Mouse (Mus musculus): Measurements from ENCODE around the gene Dnaja1. TPM values are rescaled to one million over a fixed set of nuclear protein-coding genes. Genes with fewer than 3 reads are reported as not detected.

Gene Dnaja1
- 100 to 1,000 TPM; 287 to 463 TPM for total RNA-seq (2021)
- long read RNA-seq, experiment 1, full-length matches to known transcripts, result 567 of 644 reads
- long read RNA-seq, experiment 1, partial matches to known transcripts, result 63 of 644 reads
- long read RNA-seq, experiment 1, other reads (novel, unspliced or antisense), result 14 of 644 reads
- long read RNA-seq, experiment 2, full-length matches to known transcripts, result 113 of 122 reads
- long read RNA-seq, experiment 2, partial matches to known transcripts, result 5 of 122 reads
- long read RNA-seq, experiment 2, other reads (novel, unspliced or antisense), result 4 of 122 reads

- DNase-seq, result peak; percentile 98 to 99
Observed at GRCm38 (mm10) chr4:40722011-40722666, at the start of gene Dnaja1. Gene Dnaja1, plus strand, starts transcription at chr4:40722150.

DNA sequence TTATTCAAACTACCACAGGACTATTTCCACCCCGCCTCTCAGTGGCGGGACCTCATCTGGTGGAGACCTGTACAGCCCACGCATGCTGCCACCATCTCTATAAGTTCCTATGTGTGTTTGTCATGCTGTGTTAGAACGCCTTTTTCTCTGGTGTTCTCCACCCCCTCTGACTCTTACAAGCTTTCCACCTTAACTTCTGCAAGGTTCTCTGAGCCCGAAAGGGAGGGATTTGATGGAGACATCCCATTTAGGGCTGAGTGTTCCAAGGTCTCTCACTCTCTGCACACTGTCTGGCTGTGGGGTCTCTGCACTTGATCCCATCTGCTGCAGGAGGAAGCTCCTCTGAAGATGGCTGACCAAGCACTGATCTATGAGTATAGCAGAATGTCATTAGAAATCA, 48.4 kb upstream of the Dnaja1 start:
- no peak for DNase-seq

DNA sequence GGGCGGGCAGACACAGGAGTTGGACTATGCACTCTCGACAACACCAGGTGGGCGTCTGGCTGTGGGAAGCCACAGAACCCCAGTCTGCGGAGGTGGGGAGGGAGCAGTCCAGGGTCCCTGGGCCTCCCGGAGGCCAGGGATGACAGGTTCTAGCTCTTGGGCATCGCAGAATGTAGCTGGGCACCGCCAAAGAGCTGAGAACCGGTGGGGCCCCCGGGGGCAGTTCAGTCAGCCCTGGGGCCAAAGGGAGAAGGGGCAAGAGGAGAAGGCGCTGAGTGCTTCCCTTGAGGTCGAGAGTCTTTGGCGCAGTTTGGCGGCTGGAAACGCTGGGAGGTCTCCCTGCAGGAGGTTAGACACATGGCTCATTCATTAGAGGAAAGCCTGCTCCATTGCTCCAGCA, 45.6 kb upstream of the Dnaja1 start:
- DNase-seq, result no peak

GRCm38 (mm10) chr4:40677132-40677531, 44.8 kb upstream of the Dnaja1 start:
- no peak for DNase-seq

GRCm38 (mm10) chr4:40680250-40680860, 41.6 kb upstream of the Dnaja1 start:
- DNase-seq, result peak; percentile 32 to 48

DNA sequence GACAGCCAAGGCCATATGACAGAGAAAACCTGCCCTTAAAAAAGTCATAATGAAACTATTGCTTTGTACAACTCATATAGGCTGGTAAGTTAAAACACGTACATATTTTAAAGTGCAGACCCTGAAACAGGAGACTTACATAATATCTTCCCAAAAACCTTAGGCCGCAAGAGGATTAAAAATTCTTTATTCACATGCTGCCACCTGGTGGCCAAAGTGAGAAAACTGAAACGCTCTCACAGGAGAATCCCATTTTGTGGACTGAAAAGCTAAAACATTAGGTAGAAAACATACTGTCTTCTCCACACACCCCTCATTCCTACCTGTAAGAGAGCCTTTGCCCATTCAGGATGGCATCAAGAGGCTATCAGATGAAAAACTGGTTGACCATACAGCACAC, 40.0 kb upstream of the Dnaja1 start:
- peak; percentile 54 to 62 for DNase-seq

DNA sequence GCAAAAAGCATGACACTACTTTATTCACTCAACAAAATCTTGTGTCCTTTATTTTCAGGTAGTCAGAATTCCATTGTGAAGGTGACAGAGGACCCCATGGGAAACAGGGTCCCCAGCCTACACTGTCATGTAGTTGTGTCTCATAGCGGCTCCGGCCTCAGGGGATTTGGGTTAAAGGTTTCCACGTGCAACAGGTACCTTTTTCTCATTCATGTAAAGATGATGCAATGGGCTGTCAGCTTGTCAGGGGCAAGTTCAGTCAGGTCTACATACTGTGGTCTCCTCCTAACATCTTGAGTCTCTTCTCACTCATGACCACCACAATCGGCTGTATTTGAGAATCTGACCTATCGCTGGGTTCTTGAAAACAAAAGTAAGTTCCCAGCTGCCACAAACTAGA, 39.6 kb upstream of the Dnaja1 start:
- DNase-seq, result no peak

GRCm38 (mm10) chr4:40683306-40683705, 38.6 kb upstream of the Dnaja1 start:
- no peak for DNase-seq

DNA sequence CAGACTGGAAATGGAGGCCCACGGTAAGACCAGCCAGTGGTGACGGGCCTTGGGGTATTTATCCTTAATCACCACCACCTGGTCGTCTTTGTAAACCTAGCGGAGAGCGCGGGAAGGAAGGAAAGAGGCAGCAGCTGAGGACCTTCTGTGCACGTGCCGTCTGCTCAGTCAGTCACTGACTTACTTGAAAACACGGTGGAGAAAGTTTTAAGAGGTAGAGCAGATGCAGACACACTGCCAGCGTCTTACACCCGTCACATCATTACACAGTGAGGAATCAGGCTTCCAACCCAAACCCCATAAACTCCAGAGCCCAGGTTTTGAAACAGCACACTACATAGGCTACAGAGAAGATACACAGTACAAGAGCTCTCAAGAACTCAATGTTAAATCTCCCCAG, 30.9 kb upstream of the Dnaja1 start:
- DNase-seq, result no peak

DNA sequence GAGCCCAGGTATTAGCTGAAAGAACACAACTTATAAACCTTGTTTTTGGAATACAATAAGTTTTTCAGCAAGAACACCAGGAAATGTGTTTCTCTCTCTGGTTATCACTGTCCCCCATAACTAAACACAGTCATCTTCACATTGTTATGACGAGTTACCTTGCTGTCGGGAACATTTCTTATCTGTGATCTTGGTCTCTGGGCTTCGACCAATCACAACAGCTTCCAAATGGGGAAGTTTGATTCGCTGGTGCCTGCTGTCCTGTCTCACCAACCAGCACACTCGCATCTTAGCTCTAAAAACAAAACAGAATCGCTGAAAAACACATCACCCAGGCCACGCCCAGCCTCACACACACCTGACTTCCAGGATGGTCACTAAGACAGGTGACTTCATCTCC, 24.9 kb upstream of the Dnaja1 start:
- no peak for DNase-seq

DNA sequence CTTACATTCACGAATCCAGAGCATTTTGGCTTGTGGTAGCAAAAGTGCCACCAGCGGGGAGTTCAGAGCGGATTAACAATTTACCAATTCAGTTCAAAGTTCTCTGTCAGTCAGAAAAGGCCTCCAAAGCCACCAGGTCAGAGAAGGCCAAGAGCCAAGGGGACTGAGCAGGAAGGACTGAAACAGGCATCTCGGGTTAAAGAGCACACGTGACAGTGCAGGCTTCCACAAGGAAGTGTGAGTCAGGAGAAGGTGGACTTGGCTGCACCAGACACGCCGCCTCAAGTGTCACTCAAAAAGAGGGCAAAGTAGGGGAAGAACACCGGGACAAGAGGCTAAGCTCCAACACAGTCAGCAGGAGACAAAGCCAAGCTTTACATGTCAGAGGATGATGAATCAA, 21.7 kb upstream of the Dnaja1 start:
- peak; percentile 44 to 55 for DNase-seq

DNA sequence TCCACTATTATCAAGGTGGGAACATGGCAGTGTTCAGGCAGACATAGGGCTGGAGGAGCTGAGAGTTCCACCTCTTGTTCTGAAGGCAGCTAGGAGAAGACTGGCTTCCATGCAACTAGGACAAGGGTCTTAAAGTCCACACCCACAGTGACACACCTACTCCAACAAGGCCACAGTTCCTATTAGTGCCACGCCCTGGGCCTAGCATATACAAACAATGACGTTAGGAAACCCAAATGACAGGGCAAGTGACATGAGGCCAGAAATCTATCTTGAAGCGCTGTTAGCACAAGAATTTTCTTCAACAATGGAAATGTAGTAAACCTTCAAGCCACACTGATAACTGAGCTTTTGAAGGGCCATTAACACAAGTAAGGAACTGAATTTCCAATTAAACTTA, 20.2 kb upstream of the Dnaja1 start:
- DNase-seq, result no peak

DNA sequence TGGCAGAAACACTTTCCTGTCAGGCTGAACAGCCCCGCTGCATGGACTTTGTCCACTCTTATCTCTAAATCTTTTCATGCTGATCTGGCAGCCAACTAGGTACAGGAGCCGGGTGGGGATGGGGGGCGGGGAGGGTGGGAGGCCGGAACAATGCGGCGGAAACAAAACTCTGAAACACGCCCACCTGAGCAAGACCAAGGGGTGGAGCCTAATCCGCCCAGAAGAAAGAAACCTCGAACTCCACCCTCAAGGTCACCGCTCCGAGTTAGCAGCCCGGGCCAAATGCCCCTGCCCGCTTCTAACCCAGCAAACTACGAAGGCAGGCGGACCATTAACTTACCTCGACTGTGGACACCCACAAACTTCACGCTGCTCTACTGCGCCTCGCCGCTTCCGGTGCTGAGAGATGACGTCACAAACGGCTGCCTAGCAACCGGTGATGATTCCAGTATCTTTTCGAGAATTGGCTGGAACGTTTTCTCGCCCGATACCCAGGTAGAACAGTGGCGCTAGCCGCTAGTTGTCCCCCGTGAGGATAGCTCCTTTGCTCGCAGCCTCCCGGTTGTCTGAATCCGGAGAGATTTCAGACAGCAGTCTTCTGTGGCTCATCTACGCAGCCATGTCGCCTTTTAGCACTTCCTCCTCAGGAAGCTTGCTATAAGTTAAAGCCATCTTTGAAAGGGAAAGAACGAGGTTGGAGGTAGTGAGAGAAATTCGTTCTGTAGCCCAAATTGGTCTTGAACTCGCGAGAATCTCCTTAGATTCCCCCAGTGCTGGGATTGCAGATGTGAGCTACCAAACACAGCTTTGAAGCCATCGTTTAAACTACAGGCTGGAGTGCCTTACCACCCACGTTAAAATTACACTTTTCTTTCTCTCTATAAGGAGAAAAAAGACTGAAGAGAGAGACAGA, 18.9 kb upstream of the Dnaja1 start, which contains the start of gene Aptx:
Gene Aptx (minus strand): TSS at position 398 of the 913 bp plus-strand sequence.
- peak; percentile 95 for DNase-seq

GRCm38 (mm10) chr4:40703710-40704275, 18.2 kb upstream of the Dnaja1 start:
- peak in 1 of 2 experiments; percentile 41 for DNase-seq

GRCm38 (mm10) chr4:40717141-40717540, 4.8 kb upstream of the Dnaja1 start:
- DNase-seq, result no peak

DNA sequence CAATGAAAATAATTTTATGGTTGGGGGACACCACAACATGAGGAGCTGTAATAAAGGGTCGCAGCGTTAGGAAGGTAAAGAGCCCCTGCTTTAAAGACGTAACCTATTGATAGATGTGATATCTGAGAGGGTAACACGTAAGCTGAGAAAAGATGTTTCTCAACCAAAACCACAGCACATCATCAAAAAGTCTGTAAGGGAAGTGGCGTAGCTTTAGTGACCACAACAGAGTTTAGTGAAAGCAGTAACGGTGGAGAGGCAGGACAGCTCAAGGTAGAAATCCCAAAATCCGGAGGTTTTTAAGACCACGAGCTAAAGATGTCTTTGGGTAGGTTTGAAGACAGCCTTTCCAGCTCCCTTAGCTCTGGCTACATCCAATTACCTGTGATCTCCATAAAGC, 1.0 kb upstream of the Dnaja1 start:
- no peak for DNase-seq

- DNase-seq, result peak; percentile 76 to 84
Observed at GRCm38 (mm10) chr4:40722687-40723460, 924 bp downstream of the Dnaja1 start.

GRCm38 (mm10) chr4:40725141-40725540, 3.2 kb downstream of the Dnaja1 start:
- DNase-seq, result no peak

DNA sequence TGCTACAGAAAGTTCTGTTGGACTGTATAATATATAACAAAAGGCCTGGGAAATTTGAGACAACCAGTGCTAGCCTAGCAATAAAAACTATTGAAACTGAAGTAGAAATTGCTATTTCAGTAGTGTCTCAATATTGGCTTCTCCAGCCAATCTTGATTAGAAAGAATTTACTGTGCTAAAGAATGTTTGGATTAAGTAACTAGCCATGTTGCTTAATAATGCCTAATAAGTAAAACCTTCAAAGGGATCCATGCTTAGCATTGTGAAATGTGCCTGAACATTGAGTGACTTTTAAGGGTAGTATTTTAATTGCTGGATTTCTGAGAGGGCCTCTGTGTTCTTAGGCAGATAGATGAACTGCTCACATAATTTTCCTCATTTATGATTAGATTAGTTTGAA, 3.6 kb downstream of the Dnaja1 start:
- DNase-seq, result no peak

DNA sequence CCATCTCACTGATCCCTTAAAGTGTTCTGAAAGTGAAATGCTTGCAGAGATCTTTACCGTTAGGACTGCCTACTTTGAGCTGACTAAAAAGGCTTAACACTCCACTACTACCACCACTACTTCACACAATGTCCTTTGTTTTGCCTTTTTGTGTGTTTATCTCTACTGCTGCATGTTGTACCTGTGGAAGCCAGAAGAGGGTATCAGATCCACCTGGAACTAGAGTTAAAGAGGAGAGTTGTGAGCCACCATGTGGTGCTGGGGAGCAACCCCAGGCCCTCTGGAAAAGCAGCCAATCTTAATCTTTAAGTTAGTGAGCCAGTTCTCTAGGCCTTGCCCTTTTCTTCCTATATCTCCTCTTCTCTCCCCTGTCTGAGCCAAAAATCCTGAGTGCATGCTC, 5.3 kb downstream of the Dnaja1 start:
- no peak for DNase-seq

- DNase-seq, result no peak
Observed at GRCm38 (mm10) chr4:40731262-40731661, 9.3 kb downstream of the Dnaja1 start.
